Mouse (Mus musculus) activated CD4-positive, CD25-positive, alpha-beta regulatory T cell, adult 4 months (primary cell): ENCODE data around the gene Lzic. TPM values are rescaled to one million over a fixed set of nuclear protein-coding genes. Genes with fewer than 3 reads are reported as not detected.
"Not testable (repeated sequence)": the region's sequence is repeated elsewhere in the genome, so short reads cannot be mapped to it uniquely, and the experiment has no call there.

Experiments used
- ATAC-seq: one replicate; pipeline ENCODE4 v1.8.0; 2017
- polyA plus RNA-seq, 2 experiments: library from polyadenylated mRNA; unstranded; fragments of 100-300 nt; shearing (Covaris generic); gene quantifications; one replicate each; pipeline ENCODE4 v1.2.1; 2017

Gene Lzic
- polyA plus RNA-seq, result 10 to 100 TPM; 26.0 to 30.0 TPM

DNA sequence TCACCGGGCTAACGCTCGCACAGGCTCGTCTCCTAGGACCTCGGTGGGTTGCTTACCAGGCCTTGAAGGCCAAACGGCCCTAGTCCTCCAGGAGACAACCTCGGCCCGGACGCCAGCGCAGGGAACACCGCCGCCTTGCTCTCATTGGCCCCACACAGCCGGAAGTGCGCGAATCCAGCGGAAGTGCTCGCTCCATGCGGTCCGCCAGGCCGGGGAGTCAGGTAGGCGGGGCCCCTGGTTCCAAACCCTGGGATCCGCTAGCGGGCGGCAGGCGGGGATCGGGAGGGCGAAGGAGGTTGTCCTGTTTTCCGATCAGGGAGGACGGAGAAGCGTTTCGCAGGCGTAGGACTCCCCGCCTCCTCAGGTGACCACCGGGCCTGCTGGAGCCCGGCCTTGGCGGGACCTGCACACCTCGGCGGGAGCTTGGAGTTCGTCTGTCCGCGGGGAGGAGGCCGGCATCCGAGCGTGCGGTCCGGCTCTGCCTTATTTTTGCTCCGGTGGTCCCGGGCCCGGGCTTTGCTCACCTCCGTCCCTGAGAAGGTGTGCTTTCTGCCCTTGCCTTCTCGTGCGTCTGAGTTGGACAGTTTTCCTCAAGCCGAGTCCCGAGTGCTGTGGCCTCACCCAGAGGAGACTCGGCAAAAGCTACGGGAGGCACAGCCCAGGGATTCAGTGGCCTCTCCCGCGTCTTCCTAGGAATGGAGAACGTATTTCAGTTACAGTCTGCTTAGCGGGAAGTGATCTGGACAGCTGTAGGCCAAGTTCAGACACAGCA, at the start of gene Lzic, which contains the start of gene Nmnat1:
Gene Lzic, plus strand, starts transcription at position 177 of the 772 bp plus-strand sequence.
Gene Nmnat1, minus strand, starts transcription at position 150 of the 772 bp plus-strand sequence.
- peak; percentile 94 for ATAC-seq

- no peak for ATAC-seq
Measured at GRCm38 (mm10) chr4:149440576-149440975, 44.5 kb upstream of the Lzic start.

DNA sequence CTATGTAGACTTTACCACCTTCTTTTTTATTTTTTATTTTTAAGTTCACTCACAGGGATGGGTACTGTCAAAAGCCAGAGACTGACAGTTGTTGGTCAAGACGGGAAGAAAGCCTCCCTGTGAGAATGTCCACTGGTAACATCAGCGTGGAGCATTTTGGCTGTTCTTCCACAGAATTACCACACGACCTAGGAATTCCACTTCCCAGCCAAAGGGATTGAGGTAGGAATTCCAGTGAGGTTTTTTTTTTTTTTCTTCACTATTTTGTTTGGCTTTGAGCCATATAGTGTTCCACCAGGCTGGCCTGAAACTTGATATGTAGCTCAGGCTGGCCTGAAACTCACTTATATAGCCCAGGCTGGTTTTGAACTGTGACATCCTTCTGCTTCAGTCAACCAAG, 42.6 kb upstream of the Lzic start:
- no peak for ATAC-seq

DNA sequence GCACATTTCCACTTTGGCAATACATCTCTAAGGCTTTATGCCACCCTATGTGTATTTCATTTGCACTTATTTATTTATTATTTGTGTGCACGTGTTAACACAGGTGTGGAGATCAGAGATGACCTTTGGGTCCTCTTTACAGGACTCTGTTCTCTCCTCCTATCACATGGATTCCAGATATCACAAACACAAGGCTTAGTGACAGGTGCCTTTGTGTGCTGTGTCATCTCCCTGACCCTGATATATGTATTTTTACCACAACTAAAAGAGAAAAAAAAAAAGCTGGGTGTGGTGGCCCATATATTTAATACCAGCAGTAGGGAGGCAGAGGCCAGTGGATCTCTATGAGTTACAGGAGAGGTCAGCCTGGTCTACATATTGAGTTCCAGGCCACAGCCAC, 40.6 kb upstream of the Lzic start:
- no peak for ATAC-seq

DNA sequence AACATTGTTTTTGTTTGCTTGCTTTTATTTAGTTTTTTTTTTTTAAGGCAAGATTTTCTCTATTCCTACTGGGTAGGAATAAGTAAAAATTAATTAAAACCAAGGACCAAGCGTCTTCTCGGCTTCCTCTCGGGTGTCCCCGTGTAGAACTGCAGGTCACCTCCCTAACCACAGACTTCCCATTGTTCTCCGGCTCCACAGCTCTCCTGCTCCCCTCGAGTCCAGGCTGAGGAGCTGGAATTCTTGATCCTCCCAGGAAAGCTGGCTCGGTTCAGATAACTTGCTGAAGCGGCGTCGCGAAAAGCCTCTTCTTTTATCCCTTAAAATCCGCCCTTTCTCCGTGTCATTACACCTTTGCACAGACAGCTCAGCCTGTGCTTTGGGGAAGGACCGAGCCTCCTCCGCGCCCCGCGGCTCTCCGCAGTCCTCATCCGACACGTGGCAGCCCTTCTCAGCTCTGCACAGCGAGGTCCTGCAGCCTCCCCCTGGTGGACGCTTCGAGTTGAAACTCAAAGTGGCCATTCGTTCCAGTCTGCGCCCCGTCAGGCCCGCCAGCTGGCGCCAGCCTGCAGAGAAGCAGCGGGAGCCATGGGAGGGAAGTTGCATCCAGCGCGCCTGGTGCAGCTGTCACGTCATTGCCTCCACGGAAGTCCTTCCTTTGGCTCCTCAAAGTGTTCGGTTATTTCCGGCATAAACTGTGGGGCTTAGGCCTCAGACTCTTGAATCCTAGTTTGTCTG, 39.9 kb upstream of the Lzic start:
- ATAC-seq, result peak; percentile 96

- no peak for ATAC-seq
Measured at GRCm38 (mm10) chr4:149445868-149446267, 39.2 kb upstream of the Lzic start.

DNA sequence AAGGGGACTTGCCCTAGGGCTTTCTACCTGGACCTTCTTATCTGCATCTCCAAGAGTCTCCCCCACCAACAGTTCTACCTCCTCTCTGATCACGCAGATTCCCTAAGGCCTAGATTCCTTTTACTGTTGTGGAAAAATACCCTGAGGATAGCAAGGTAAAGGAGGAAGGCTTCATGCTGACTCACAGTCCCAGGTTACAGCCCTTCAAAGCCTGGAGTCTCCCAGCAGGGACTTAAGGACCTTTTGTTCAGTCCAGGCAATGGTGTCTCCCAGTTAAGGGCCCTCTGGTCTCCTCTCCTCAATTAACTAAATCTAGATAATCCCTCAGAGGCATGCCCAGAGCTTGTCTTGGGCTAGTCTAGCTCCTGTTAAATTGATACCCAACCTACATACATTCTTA, 38.7 kb upstream of the Lzic start:
- ATAC-seq, result no peak

- ATAC-seq, result no peak
Measured at GRCm38 (mm10) chr4:149450636-149451035, 34.4 kb upstream of the Lzic start.

DNA sequence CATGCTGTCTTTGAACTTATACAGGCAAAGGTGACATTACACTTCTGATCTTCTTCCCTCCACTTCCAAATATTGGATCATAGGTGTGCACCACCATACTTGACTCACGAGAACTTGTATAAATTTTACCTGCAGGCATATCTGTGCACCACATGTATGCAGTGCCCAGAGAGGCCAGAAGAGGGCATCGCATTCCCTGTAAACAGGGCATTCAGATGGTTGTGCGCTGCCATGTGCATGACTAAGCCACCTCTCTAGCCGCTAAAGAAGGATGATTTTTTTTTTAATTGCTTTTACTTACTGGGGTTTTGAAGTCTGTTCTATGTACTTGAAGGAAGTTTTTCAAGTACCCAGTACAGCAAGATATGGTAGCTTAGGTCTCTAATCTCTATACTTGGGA, 31.4 kb upstream of the Lzic start:
- ATAC-seq, result no peak

GRCm38 (mm10) chr4:149454263-149454662, 30.8 kb upstream of the Lzic start:
- no peak for ATAC-seq

DNA sequence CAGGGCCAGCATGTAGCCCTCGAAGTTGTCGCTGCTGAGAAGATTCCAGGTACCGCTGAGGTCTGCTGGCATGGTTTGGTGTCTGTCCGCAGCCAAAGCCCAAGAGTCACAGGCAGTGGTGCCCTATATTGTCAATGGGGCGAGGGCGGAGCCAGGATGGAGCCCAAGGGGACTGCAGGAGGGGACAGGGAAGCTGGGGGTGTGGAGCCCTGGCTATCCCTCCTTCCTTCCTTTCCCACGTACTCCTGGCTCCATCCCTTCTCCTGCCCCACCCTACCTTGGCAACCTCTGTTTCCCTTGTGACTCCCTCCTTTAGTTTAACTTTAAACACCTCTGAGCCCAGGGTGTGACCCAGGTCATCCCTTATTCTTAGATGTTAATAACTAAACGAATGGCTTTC, 30.1 kb upstream of the Lzic start, which contains the start of gene Rbp7:
Gene Rbp7, minus strand, starts transcription at position 100 of the 400 bp plus-strand sequence.
- no peak for ATAC-seq

DNA sequence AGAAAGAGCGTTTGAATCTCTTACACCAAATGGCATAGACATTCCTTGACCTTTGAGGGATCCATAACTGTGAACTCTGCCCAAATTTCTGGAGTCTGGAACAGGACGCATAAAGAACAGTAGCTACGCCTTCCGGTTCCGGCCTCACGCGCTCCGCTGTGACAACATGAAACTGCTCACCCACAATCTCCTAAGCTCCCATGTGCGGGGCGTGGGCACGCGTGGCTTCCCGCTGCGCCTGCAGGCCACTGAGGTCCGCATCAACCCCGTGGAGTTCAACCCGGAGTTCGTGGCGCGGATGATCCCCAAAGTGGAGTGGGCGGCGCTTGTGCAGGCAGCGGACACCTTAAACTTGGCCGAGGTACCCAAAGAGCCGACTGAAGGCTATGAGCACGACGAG, 27.9 kb upstream of the Lzic start:
- ATAC-seq, result not testable (repeated sequence)

DNA sequence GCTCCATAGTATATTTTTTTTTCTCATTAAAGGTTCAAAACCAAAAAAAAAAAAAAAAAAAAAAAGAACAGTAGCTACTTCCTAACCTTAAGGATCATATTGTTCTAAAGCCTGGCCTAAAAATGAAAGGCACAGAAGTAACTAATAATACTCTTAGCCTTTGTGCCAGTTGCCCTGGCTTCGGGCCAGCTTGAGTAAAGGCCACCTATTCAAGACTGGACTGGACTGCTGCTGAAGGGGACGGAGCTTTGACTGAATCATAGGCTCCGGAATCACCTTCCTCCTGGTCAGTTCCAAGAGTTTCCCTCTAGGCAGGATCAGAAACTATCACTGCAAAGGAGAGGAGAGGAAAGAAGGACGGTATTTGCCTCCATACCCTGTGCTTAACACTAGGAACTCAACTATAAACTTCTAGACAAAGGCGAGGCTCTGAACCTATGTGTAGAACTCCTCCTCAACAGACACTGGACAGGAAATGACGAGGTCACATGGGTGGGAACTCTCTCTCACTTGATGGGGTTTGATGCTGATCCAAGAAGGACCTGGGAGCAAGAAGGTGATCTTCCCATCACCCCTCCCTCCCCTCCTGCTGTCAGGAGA, 27.1 kb upstream of the Lzic start:
- ATAC-seq, result no peak

- no peak for ATAC-seq
Measured at GRCm38 (mm10) chr4:149458526-149458925, 26.5 kb upstream of the Lzic start.

DNA sequence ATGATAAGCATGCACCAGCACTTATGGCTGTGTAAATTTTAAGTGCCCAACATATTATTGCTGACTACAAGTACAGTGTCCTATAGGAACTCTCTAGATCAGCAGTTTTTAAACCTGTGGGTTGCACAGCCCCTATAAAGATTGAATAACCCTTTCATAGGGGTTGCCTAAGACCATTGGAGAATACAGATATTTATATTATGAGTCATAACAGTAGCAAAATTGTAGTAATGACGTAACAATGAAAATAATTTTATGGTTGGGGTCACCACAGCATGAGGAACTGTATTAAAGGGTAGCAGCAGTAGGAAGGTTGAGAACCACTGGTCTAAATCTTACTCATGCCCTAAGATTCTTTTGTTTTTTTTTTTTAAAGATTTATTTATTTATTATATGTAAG, 25.6 kb upstream of the Lzic start:
- ATAC-seq, result no peak

GRCm38 (mm10) chr4:149460475-149460874, 24.6 kb upstream of the Lzic start:
- ATAC-seq, result not testable (repeated sequence)

DNA sequence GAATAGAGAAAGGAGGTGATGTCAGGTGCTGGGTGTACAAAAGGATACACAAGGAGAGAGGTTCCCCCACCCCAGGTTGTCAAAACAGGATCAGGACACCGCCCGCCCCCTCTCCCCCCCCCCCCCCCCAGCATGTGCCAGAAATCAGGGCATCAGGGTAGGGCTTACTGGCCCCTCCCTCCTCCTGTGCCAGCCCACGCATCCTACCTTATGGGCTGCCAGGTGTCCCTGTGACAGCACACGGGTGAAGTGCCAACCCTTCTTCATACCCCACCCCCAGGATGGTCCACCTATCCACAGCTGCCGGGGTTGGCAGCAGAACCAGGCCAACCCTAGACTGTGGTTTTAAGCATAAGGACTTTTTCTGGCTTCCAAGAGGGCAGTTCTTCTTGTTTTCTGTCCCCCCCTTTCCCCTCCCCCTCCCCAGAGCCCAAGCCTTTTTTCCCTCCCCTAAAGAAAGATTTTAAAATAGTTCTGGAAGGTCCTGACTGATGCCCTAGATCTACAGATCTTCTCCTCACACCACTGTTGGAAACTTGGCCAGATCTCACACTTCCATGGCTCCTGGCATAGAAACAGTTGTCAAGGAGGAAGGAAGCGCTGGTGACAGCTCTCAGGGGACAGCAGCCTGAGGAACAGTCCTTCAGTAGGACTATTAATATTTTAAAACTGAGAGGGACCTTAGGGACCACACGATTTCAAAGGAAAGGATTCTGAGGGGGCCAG, 23.3 kb upstream of the Lzic start:
- no peak for ATAC-seq

- no peak for ATAC-seq
Measured at GRCm38 (mm10) chr4:149462305-149462971, 22.6 kb upstream of the Lzic start.

DNA sequence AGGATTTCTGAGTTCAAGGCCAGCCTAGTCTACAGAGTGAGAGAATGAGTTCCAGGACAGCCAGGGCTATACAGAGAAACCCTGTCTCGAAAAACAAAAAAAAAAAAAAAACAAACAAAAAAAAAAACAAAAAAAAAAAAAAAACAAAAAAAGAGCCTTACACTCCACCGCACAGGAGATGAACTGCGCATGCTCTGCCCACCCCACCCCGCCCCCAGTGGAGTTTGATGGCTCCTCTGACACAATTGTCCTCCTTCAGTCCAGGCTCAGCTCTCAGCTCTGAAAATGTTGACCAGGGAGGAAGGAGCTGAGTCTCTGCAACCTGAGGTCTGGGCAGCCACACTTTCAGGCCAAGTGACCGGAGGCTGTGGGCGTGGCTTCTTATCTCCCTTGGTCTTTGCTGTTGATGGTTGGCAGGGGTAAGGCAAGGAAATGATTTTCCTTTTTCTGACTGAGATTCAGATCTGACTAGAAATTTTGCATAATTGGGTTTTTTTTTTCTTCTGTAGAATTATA, 21.5 kb upstream of the Lzic start:
- no peak for ATAC-seq

DNA sequence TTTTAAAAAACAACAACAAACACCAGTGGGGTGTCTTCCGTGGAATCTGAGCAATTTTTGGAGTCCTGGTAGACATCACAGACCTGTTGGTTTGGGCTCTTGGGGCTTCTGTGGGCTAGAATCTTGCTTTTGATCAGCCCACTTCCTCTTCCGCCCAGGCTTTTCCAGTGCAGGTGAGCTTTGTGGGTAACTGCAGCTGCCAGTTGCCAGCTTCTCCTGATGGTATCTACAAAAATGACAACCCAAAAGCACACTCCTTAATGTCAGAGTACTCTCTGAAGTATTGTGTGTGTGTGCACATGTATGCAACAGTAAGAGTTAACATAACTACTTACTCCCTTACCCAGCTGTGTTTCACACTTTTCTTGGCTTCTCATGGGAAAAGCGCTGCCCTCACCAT, 15.5 kb upstream of the Lzic start:
- ATAC-seq, result peak; percentile 95

- ATAC-seq, result no peak
Measured at GRCm38 (mm10) chr4:149475096-149475495, 9.9 kb upstream of the Lzic start.

- no peak for ATAC-seq
Measured at GRCm38 (mm10) chr4:149477078-149477477, 8.0 kb upstream of the Lzic start, which contains the start of gene Tmem274. TSS of gene Tmem274 (plus strand) at chr4:149477378.
